Mouse (Mus musculus): ENCODE measurements around the gene Epha4.
A peak's percentile ranks its signal among the peaks of the same experiment; 100 is the strongest.

The Epha4 gene

DNA sequence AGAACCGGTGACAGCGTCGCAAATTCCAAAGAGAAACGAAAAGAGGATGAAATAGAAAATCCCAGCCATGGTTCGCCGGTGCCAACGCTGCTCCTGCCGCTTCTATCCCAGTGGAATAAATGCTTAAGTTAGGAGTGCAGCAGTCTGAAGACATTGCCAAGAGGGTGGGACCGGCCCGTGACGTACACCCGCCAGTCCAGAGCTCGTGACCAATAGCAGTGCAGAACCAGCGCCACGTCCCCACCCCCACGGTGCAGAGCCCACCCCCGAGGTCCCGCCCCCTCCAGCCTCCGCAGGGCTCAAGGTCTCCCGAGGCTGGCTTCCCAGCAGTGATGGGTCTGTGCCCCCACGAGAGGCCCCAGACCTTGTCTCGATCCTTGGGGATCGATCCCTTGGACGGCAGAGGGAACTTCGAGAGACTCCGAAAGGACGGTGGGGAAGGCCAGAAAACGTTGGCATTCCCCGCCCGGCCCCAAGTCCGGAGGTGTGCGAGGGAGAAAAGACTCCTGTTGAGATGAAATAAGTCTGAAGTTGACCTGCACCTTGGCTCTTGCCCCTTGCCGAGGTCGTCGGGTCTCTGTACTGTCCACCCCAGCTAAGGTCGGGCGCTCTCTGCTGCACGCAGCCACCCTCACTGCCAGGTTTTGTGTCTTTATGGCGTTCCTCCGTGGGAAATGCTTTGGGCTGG is at the start of gene Epha4:
TSS of gene Epha4 (minus strand) at position 126 of the 688 bp plus-strand sequence.
- peak; percentile 97 for DNase-seq

DNA sequence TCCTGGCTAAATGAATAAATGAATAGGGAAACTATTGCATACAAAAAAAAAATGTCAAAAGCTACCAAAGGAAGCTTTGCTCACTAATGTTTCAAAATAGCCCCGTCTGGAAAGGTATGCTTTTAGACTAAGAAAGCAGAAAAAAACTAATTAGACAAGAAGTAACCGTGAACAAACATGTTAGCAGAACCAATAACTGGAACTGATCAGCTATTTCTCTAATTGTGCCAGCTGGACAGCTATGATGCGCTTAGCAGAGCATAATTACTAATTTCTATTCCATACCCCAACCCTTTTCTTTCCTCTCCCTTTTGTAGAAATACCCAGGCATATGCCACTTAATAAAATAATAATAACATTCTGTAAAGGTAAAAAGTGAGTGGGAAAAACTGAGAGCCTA is 41.3 kb upstream of the Epha4 start:
- DNase-seq, result no peak

DNA sequence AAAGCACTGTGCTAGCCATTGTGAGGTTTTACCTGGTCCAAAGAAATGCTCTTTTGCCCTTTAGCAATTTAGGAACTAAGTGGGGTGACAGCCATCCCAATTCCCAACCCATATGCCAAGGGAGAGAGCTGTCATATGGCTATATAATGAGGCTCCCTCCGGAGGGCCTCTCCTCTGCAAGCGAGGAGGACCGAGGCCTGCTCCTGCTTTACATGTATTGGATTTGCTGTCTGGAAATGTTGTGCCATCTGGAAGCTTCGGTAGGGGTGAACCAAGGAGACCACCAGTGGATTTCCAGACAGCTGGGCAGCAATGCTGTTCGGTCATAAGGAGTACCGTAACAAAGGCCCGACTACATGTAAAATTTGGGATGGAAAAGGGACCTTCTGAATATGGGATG is 37.0 kb upstream of the Epha4 start:
- DNase-seq, result no peak

DNA sequence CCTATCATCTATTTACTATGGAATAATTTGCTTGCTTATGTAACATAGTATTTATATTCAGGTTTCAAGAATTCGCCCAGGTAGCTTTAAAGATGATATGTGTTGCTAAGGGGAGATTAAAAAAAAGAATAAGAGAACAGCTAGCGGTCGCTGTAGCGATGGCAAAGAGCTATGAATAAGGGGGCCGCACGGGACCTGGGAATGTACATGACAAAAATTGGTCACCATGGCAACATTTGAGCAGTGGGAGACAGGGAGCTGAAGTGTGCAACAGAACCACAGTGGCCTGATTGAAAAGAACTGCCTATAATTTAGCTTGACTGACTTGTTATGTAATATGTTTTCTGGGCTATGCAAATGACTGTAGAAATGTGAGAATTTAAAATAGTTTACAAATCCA is 30.8 kb upstream of the Epha4 start:
- no peak for DNase-seq

DNA sequence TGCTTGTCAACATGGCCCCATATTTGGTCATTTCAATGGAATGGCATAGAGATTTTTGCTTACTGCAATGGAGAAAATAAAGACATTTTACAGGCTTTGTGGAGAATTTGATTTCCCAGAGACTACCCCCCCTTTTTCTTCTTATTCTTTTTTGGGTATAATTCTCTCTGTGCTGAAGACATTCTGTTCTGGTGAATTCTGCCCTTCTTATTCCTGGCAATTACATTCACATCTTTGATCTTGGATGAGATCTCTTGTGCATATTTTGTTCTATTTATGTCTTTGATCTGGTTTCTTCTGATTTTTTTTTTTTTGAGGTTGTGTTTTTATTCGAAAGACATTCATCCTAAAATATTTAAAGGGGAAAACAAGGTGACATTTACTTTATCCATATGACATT is 30.1 kb upstream of the Epha4 start:
- DNase-seq, result no peak

DNA sequence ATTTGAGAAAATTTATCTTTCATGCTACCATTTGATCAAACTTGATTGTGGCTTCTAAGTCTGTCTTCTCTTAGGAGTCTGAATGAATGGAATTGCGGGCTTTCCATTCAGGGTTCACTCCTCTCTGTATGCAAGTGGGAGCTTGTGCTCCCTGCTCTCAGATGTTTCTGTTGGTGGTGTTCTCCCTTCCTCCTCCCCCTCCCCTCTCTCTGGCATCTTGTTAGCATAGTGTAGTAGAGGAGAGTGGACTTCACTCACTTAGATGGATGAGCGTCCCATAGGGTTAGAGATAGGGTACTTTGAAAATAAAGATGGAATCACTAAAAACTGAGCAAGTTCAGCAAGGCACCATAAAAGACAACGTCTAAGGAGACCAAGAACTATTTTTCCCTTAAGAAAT is 29.4 kb upstream of the Epha4 start:
- DNase-seq, result no peak

DNA sequence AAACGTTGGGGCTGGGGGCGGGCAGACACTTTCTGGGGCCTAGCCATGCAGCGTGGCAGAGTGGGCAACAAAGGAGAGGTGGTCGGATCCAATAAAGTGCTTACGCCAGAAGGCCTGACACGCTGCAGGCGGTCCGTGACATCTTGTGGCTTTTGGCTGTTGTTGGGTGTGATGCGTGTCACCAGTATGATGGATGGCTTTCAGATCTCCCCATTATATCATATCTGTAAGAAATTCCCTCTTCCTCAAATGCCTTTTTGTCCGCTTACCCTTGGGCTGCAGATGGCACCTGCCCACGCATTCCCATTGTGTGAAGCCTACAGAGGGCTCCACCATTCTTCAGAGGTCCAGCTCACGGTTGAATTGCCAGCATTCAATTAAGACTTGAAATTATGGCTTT is 25.1 kb upstream of the Epha4 start:
- no peak for DNase-seq

DNA sequence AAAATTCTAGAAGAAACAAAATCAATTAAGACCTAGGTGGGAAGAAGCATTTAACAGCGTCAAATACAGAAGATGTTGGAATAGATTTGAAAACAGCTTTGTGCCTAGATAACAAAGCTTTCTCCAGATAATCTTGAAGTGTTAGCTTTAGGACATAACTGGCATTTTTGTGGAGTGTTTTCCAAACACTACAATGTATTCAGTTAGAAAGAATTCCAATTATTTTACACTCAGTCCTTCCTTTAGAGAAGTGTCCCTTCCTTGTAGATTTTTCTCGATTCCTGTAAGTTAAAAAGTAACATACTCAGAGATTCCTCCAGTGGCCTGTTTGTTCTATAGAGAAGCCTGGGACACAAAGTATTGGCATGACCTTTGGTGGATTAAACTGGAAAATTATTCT is 23.7 kb upstream of the Epha4 start:
- DNase-seq, result no peak

DNA sequence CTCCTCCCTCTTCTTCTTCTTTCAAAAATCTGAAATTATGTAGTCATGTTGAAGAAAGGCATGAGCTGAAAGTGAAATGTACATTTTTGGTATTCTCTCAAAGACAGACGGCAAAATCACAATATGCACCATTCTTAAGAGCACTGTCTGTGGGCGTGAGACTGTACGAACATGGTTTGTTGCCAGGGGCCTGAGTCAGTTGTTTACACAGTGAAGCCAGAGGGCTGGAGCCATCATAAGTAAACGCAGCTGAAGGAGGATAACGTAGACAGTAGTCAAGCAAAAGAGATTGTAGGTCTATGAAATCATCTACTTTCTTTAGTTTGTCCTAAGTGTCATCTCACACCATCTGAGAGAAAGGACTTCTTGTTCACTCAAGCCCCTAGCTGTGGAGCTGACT is 21.0 kb upstream of the Epha4 start:
- DNase-seq, result no peak

DNA sequence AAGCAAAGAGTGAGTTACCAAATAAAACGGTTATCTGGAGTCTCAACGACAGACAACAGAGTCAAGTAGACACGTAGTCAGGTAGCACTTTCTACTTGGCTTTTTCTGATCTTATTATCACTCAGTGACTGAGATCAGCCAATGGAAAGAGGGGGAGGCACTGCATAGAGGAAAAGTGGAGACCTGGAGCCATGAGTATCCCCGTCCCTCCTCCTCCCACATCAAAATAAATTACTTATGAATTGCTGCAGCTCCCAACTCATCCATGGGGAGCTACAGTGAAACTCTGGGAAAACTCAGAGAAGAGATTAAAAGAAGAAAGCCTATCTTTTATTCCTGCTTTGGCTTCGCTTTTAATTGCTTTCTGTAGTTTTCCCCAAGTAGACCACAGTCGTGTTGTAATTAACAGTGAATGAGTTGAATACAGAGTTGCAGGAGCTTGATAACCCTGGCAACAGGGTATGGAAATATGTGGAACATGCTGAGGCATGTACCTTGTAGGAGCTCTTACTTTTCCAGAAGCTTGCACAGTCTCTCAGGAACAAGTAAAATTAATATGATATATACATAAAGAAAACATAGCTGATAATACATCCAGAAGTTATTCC is 17.8 kb upstream of the Epha4 start:
- no peak for DNase-seq

DNA sequence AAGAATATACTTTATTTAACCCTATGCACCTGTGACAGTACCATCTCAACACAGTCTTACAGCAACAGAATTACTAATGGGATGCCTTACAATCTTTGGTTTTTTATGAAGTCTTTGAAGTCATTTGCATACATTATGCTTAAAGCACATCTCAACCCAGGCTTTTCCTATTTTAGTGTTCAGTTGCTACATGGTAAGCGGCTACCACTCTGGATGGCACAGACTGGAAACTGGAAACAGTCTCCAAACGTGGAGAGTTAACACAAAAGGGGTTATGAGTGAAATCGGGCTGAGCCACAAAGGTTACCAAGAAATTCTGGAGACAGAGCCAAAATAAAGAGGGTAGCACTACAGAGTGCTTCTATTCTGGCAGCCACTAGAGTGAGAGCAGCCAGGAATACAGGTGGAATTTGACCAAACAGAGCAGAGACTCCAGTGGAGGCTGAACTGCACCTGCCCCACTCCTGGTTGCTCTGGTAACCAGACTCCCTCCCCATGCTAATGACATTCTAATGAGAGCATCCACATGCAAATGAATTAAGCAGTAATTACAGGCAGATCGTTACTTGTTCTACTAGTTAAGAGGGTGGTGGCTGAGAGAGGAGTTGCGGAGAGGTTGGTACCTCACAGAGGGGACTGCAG is 17.2 kb upstream of the Epha4 start:
- no peak for DNase-seq

DNA sequence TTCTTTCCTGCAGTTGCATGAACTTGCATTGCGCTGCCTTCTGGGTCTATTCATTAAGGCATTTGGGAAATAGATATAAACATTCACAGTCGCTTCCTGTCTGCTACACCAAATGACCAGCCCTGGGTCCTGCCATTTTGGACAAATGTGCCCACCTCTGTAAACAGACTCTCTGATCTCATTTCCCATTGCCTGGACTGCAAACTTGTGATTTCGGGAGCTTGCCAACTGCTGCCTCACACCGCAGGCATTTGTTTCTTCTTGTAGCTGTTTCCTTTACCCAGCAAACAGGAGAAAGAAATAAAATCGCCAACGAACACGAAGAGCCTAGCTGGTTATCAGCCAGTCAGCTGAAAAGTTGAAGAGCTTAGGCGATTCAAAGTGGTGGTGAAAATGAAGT is 10.2 kb upstream of the Epha4 start:
- no peak for DNase-seq

DNA sequence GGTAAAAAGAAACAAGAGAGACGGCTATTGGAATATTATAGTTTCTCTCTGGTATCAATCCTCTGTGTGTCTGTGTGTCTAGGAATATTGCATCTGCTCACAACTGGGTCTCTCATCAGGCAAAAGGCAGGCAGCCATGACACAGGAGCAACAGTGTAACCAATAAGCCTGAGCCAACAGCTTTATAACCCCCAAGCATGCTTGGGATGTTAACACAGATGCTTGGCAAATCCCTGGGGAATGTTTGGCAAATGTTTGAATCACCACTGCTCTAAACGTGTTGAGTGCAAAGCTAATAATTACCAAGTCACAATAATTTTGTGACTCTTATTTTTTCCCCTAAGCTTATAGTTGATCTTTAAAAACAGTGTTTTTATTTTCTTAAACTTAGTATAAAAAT is 8.5 kb upstream of the Epha4 start:
- no peak for DNase-seq

DNA sequence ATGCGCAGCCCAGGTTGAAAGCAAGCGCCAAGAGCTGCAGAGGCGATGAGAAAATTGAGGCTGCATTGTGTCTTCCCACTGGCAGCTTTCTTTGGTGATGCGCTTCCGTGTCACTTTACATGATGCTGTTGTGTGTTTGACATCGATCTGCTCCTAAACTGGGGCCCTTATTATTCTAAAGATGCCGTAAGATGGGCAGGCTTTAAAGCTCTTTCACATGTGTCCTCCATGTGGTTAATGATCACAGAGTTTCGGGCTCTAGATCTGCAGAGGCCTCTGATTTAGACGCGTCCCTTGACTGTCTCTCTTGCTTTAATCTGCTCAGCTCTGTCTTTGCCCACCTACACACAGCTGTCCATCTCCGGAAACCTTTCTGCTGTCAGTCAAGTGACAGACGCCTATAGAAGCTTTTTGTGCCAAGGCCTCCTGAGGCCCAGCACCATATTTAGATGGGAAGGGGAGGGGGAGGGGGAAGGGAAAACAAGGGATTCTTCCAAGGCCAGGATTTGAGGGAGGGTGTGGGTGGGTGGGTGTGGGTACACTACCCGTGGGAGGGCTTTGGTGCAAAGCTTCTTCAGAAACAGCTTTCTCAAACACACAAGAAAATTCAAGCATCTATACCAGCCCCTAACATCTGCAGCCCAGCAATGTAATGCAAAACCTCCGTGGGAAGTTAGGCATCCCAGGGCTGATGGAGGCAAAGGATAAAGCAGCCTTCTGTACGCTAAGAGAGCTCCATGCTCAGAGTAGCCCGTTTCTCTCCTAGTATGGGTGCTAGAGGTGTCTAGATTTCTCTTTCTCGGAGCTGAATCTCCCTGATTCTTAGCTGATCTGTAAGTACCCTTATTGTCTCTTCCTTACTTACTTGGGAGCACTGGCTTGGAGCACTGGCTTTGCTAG is 7.0 kb upstream of the Epha4 start:
- DNase-seq, result no peak

DNA sequence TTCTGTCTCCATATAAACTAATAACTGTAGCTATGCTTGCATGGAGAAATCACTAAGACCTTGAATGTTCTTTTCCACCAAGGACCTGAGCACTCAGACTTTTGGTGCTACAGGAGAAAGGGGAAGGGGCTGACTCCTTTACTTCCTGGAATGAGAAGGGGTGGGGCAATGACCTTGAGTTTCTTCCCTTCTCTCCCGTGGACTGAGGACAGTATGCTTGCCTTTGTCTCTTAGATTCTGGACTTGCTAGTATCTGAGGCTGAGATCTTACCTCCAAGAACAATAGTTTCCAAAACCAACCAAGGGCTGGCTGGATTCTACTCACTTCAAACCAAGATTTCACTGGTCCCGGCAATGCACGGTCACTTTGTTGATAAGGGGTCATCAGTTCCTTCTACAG is 3.8 kb upstream of the Epha4 start:
- DNase-seq, result no peak

DNA sequence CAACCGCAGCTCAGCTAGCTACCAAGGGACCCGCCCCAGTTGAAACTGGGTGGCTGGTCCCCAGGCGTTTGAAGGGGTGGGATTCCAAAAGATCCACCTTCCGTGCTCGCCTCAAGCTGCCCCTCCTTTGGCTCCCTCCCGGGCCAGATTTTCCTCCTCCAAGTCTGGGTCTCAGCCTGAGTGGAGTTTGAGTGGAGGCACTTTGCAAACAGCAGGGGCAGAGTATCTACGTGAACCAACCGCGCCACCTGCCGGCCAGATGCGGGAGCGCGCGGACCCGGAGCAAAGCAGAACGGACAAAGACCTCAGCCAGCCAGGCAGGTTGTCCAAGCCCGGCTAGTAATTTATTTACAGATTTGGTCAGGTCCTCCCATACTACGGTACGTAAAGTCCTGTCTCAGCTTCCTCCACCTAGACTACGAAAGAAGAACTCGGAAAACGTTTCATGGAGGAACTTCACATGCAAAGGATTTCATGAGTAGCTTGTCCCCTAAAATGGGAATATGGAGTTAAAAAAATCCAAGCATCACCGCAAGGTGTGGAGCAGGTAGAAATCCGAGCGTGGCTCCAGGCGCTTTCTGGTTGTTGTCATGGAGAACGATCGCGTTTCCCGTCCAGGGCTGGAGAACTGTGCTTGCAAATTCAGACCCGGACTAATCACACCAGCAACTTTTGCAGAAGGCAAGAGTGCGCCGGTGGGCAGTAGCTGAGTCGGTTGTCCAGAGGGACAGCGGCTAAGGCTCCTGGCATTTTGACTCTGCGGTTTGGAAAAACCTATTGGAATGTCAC is 1.5 kb upstream of the Epha4 start:
- peak; percentile 97 for DNase-seq

DNA sequence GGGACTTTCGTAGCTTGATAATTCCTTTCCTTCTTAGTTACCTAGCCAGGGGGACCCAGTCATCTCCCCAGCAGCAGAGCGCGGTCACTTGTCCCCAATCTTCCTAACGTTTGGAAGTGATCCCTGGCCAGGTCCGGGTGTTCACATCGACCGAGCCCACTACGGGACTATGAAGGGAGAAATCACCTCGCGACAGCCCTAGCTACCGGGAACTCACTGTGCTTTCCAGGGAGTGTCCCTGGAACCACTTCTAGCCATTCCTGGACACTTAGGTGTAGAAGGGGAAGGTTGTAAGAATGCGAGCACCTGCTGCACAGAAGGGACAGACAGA is 728 bp upstream of the Epha4 start:
- no peak for DNase-seq

DNA sequence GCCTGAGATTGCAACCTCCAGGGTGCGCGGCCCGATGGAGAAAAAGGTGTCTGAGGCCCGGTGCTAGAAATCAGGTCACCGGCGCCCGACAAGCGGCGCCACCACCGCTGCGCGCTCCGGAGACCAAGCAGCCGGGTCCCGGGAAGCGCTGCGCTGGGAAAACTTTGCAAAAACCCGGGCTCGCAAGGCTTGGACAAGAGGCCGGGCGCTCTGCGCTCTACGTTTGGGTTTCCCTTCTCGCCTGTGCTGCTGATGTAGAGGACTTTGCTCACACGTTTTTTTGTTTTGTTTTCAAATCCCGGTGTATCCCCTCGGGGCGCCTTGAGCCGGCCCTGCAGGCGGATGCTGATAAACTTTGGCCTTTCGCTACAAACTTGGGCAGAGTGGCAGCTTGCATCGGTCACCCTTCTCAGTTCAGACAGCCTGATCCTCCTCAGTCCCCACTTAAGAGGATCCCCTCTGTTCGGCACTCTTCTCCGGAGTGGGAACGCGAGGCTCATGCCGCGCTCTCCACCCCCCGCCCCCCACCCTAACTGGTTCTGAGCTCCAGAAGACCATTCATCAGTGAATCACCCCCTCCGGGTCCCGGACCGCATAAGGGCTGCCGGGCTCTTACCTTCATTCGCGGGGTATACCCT is 444 bp downstream of the Epha4 start:
- peak; percentile 77 for DNase-seq

DNA sequence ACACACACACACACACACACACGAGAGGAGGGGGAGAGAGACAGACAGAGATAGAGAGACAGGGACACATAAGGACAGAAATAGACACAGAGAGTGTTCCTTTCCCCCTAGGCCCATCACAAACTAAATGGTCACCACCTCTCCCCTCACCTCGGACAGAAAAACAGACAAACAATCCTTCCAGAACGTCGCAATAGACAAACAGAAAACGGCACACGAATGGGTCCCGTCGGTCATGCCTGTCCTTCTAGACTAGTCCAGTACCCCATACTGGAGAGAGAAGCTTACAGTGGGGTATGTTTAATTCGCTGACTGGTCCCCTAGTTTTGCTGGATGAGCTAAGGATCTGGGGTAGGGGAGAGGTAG is 946 bp downstream of the Epha4 start:
- no peak for DNase-seq

DNA sequence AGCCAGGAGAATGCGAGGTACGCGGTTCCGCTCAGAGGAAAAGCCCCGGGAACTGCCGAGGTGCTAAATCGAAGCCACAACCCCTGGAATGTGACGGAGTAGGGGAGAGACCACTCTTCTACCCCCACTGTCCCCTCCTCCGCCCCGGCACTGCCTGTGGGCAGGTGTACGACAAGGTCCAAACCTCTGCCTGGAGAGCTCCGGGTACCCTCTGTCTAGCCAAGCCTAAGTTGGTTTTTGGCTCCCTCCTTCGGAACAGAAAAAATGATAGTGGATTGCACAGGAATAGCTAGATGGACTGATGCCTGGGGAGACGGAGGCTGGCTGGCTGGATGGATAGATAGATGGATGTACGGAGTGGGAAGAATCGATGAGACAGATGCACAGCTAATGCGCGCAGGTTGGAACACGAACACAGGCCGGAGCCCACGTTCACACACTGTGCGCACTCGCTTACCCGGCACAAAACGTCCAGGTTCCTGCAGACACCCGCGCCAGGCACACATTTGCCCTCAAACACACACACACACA is 1.4 kb downstream of the Epha4 start:
- DNase-seq, result peak; percentile 68

DNA sequence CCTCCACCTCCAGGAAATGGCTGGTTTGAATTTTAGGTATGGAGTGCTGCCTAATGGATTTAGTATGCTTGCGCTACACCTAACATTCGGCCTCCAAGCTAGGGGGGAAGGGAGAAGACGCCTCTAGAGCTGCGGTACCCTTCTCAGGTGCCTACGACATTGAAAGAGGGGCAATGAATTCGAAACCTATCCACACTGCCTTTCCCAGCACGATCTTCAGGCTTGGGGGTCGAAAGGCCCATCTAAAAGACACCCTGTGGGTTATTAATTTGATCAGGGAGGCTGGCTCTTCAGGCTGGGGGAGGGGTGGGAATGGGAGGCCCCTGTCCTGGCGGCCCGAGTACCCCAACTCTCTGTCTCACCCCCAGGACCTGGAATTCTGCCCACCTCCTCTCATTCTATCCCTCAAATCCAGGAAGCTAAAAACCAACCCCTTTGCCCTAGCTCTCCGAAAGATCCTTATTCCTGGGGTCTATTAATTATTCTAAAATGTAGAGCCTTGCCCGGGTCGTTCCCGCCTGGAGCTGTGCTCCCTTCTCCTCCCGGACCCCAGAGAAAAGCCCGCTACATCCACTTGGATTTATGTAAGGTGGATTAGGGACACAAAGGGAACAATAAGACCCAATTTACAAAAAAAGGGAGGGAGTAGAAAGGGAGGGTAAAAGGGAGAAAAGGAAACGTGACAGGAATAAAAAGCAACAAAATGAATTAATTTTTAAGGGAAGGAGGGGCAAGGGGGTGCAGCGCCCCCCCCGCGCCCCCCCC is 2.3 kb downstream of the Epha4 start:
- DNase-seq, result no peak
